Mouse (Mus musculus) thymus, adult 2 months (tissue): ENCODE data around the gene Wdr74. TPM values are rescaled to one million over a fixed set of nuclear protein-coding genes. Genes with fewer than 3 reads are reported as not detected.

Experiments
- DNase-seq: peaks from one replicate; pipeline ENCODE4 v3.0.0; 2021
- H3K27ac ChIP-seq: fragments of 200-500 bp; 2 replicates; pipeline ENCODE4 v1.5.1; 2012; ENCODE audit warnings: low read length, control low read depth; ENCODE audit not compliant: control insufficient read depth, insufficient read depth
- H3K27me3 ChIP-seq: fragments of 200-500 bp; 2 replicates; pipeline ENCODE4 v1.6.1; 2012; ENCODE audit warnings: mild to moderate bottlenecking, low read length, moderate library complexity, mixed read lengths; ENCODE audit not compliant: control insufficient read depth, insufficient read depth
- H3K36me3 ChIP-seq: fragments of 200-500 bp; 2 replicates; pipeline ENCODE4 v1.6.1; 2012; ENCODE audit warnings: mild to moderate bottlenecking, low read length, moderate library complexity; ENCODE audit not compliant: control insufficient read depth, insufficient read depth
- H3K4me1 ChIP-seq: fragments of 200-500 bp; replicated peaks from 2 replicates; pipeline ENCODE4 v1.6.1; 2012; ENCODE audit warnings: low read length; ENCODE audit not compliant: control insufficient read depth, insufficient read depth
- H3K4me3 ChIP-seq: fragments of 200-500 bp; 2 replicates; pipeline ENCODE4 v1.5.1; 2012; ENCODE audit warnings: mild to moderate bottlenecking, low read length, control low read depth, moderate library complexity; ENCODE audit not compliant: control insufficient read depth, insufficient read depth
- CTCF ChIP-seq: fragments of 200-500 bp; IDR thresholded peaks from 2 replicates; pipeline ENCODE4 v1.5.1; 2012; ENCODE audit warnings: mild to moderate bottlenecking, control low read depth, low read length, moderate library complexity, borderline replicate concordance; ENCODE audit not compliant: control insufficient read depth, poor library complexity, insufficient read depth; ENCODE audit errors: extremely low read depth
- POLR2A ChIP-seq: fragments of 200-500 bp; IDR thresholded peaks from 2 replicates; pipeline ENCODE4 v1.6.1; 2012; ENCODE audit warnings: mild to moderate bottlenecking, low read length, control low read depth, moderate library complexity; ENCODE audit not compliant: control insufficient read depth, poor library complexity, insufficient read depth; ENCODE audit errors: extremely low read depth
- WGBS: fragments of 180-500 bp; shearing (Covaris S2); methylation state at CpG from one replicate; pipeline ENCODE4 v1.1.7; 2018; 5-methylcytosine and 5-hydroxymethylcytosine counted together
- polyA plus RNA-seq: library from polyadenylated mRNA; depleted of rRNA; stranded (reverse); fragments of >200 nt; gene quantifications from 2 replicates; pipeline ENCODE4 v1.2.3, GENCODE M21; 2012

Gene Wdr74
- polyA plus RNA-seq, 1 experiment = 54.7 TPM

DNA sequence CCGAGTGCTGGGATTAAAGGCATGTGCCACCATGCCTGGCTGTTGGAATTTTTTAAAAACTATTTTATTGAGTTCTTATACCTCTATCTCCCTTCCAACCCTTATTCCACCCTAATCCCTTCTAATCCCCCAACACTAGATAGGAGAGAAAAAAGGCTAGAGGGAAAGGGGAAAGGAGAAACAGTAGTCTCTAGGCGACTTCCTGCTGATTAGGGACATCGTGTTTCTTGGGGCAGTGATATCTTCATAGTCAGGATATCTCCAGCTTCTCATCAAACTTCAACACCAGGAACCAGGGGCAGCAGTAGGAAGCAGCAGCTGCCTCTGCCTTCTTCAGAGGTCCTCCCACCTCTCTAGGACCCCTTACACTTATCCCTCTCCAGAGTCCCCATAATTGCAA is 1.3 kb upstream of the Wdr74 start:
- no peak overlapping the region for H3K27ac ChIP-seq
- H3K27me3 ChIP-seq = no peaks in the 10 kb centered on the region
- H3K4me1 ChIP-seq = peaks cover 3% of the 10 kb centered on the region
- H3K4me3 ChIP-seq = no peak overlapping the region
- WGBS = 70% methylated on average over 3 of the region's 3 CpGs
- TF ChIP-seq CTCF (no peak), POLR2A (no peak)
- no peaks in the 10 kb centered on the region; the same call in 1 of the 2 replicates for H3K36me3 ChIP-seq
- DNase-seq = no peak

DNA sequence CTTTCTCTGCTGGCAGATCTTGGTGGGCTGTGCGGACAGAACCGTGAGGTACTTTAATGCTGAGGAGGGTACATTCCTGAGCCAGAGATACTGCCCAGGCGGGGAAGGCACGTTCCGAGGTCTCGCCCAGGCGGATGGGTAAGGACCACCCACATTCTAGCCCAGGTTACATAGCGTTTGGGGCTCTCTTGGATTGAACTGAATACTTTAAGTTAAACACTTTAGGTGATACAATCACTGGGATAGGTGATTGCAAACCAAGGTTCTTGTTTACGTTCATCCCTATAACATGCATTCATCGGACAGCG is 487 bp downstream of the Wdr74 start:
- TF ChIP-seq CTCF = no peak
- TF ChIP-seq POLR2A = no peak
- Histone ChIP-seq H3K4me1 (peaks cover 8% of the 10 kb centered on the region), H3K27ac (no peak overlapping the region), H3K4me3 (peak overlapping the region; percentile 69), H3K27me3 (no peaks in the 10 kb centered on the region), H3K36me3 (no peaks in the 10 kb centered on the region; the same call in 1 of the 2 replicates)
- DNase-seq = no peak
- 1% methylated on average over 11 of the region's 11 CpGs for WGBS

DNA sequence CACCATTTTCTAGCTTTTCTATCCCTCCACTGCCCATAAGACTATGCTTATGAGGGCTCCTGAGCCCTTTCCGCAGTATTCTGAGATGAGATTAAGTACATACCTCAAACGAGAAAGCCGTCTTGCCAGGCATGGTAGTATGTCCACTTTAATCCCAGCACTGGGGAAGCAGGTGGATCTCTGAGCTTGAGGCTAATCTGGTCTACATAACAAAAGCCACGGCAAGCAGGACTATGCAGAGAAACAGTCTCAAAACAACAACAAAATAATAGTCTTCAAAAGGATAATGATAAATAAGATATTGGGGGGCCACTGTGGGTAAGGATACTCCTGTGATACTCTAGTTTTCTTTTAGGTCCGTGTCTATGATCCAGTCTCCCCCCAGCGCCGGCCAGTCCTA is 3.3 kb downstream of the Wdr74 start:
- DNase-seq = no peak
- Histone ChIP-seq H3K4me3 (no peak overlapping the region), H3K36me3 (peaks cover 5% of the 10 kb centered on the region; the same call in 1 of the 2 replicates), H3K27ac (no peak overlapping the region), H3K4me1 (peaks cover 15% of the 10 kb centered on the region), H3K27me3 (no peaks in the 10 kb centered on the region)
- TF ChIP-seq CTCF = no peak
- TF ChIP-seq POLR2A = no peak
- WGBS = 94% methylated on average over 7 of the region's 7 CpGs

DNA sequence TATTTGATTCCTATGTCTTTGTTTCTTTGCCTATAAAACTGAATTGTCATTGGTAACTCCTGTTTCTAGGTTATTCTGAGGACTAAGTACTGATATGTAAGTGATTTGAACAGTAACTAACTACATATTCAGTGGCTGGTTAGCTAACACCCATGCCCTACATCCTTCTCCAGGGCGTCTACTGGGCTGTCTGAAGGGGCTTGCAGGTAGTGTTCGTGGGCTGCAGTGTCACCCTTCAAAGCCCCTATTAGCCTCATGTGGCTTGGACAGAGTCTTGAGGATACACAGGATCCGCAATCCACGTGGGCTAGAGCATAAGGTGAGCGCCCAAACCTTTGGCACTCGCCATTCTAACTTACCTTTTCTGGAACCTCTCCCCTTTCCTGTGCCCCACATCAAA is 4.0 kb downstream of the Wdr74 start:
- TF ChIP-seq CTCF (no peak), POLR2A (no peak)
- DNase-seq = no peak
- Histone ChIP-seq H3K27me3 (no peaks in the 10 kb centered on the region), H3K4me3 (no peak overlapping the region), H3K27ac (no peak overlapping the region), H3K36me3 (peaks cover 5% of the 10 kb centered on the region; the same call in 1 of the 2 replicates), H3K4me1 (peaks cover 15% of the 10 kb centered on the region)
- WGBS = 95% methylated on average over 6 of the region's 6 CpGs

DNA sequence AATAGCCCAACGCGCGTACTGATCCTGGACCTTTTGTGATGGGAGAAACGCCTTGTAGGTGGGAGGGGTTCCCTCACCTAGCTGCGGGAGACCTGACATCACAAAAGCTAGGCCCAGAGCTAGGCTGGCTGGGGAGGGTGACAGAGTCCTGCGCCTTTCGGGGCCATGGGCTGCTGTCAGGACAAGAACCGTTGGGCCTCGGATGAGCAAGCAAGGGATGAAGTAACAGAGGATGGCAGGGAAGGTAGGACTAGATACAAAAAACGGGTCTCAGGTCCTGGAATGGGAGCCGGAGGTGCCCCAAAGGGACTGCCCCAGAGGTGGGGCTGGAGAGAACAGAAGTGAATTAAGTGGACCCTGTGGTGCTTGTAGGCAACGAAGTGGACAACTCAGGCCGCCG is 5.0 kb downstream of the Wdr74 start, which contains the start of gene 1700092M07Rik:
Gene 1700092M07Rik, plus strand, starts transcription at position 116 of the 400 bp plus-strand sequence.
- Histone ChIP-seq H3K27ac (peak within 1 kb of the TSS; percentile 81), H3K4me1 (peaks cover 15% of the 10 kb centered on the region), H3K27me3 (no peaks in the 10 kb centered on the region), H3K36me3 (peaks cover 12% of the 10 kb centered on the region), H3K4me3 (peak within 1 kb of the TSS; percentile 81)
- no peak for DNase-seq
- 83% methylated on average over 14 of the region's 14 CpGs for WGBS
- TF ChIP-seq CTCF (no peak), POLR2A (no peak)

DNA sequence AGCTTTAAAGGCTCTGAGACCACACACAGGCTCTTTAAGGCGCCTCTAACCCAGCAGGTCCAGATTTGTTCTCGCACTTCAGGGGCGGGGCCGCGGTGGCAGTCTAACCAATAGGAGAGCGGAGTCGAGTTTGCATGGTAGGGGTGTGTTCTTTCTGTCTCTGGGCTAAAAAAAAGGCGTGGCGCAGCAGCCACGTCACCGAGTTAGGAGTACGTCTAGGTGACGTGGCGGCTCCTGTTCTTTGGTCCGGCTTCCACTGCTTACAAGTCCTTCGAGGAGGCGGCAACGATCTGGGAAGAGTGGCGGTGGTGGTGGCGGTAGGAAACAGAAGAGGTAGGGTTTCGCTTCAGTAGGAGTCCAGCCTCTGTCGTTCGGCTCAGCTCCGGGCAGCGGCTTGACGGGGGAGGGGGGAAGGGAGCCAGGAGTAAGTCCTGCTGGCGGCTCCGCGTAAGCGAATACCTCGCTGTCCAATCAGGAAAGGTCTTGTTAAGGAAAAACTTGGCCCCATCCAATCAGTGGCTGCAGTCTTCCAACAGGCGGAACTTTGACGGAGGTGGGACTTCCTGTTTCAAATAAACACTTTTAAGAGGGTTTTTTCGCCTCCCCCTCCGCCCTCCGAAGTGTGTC is 5.7 kb downstream of the Wdr74 start, which contains the start of gene Stx5a:
Gene Stx5a, plus strand, starts transcription at position 171 of the 627 bp plus-strand sequence.
- H3K27ac ChIP-seq = peak within 1 kb of the TSS; percentile 81
- peak; percentile 94 for DNase-seq
- H3K27me3 ChIP-seq = no peaks in the 10 kb centered on the region
- peak within 1 kb of the TSS; percentile 81 for H3K4me3 ChIP-seq
- under 1% methylated on average over 36 of the region's 36 CpGs for WGBS
- H3K36me3 ChIP-seq = peaks cover 16% of the 10 kb centered on the region
- peak; percentile 72 for TF ChIP-seq CTCF
- peak; percentile 63; the same call in 1 of the 2 replicates for TF ChIP-seq POLR2A
- H3K4me1 ChIP-seq = peaks cover 13% of the 10 kb centered on the region
